Mouse (Mus musculus) testis, adult 2 months (tissue): ENCODE data around the gene Hist1h2ae.

Source experiments
- CTCF ChIP-seq: fragments of 200-500 bp; IDR thresholded peaks from 2 replicates; pipeline ENCODE4 v1.5.1; 2012; ENCODE audit warnings: low read depth, mild to moderate bottlenecking, inconsistent platforms, low read length, moderate library complexity; ENCODE audit not compliant: control insufficient read depth, insufficient read depth, insufficient replicate concordance
- POLR2A ChIP-seq: fragments of 200-500 bp; IDR thresholded peaks from 2 replicates; pipeline ENCODE4 v1.6.1; 2012; ENCODE audit warnings: low read depth, mild to moderate bottlenecking, inconsistent platforms, low read length, moderate library complexity; ENCODE audit not compliant: control insufficient read depth

DNA sequence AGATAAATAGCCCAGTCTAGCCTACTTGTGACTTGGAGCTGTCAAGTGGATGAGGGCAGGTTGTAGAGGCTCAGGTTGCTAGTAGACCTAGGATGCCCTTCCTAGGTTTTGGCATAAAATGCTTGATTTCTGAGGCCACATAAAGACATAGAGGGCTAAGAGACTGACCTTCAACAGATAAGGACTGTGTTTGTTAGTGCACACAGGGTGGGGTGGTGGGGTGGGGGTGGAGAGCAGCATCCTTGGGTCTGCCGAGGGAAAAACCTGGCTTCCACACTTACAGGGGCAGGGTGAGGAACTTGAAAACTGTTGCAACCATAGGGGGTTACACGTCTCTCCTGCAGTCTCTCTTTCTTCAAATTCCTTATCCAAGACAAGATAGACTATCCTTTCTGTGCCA is 24.2 kb upstream of the Hist1h2ae start:
- TF ChIP-seq CTCF (no peak), POLR2A (no peak)
